Mouse (Mus musculus): ENCODE data around the gene Mroh3. TPM values are rescaled to one million over a fixed set of nuclear protein-coding genes. Genes with fewer than 3 reads are reported as not detected.
A peak's percentile ranks its signal among the peaks of the same experiment; 100 is the strongest.

The Mroh3 gene
- polyA plus RNA-seq, 1 experiment from 2014 or later, result not detected

DNA sequence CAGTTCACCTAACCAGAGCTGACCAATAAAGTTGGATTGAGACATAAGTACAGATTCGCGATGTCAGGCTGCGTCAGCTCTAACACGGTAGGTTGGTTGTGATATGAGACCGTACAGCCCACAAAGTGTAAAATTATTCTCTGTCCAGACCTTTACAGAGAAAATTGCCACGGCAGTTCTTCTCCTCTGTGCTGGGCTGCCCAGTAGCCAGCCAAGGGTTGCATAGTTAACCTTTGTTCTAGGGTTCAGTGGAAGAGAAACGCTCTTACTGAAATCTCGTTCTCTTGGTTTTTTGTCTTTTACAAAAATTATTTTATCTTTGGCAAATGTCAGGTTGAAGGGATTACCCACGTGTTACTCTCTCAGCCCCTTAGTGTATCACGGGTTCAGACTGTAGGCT lies 9.8 kb upstream of the Mroh3 start:
- Histone ChIP-seq H3K4me2 (ENCODE audit: low read length) (no peak overlapping the region), H3K4me1 (ENCODE audit: control insufficient read depth, insufficient read depth, low read length) (no peaks in the 10 kb centered on the region), H3K9ac (ENCODE audit: low read length) (no peak overlapping the region), H3K4me3 (ENCODE audit: low read depth, low read length) (no peak overlapping the region), H3K36me3 (ENCODE audit: control insufficient read depth, insufficient read depth, low read length) (peaks cover 71% of the 10 kb centered on the region), H3K9me3 (replicated peaks; ENCODE audit: control insufficient read depth, low read length) (no peaks in the 10 kb centered on the region), H3K27ac (ENCODE audit: low read depth, low read length) (no peak overlapping the region), H3K27me3 (replicated peaks; ENCODE audit: control insufficient read depth, insufficient read depth, low read length) (no peaks in the 10 kb centered on the region)
- DNase-seq (ENCODE audit: low spot score) (no peak), ATAC-seq (no peak)
- 91% methylated on average over 10 of the region's 10 CpGs for WGBS

DNA sequence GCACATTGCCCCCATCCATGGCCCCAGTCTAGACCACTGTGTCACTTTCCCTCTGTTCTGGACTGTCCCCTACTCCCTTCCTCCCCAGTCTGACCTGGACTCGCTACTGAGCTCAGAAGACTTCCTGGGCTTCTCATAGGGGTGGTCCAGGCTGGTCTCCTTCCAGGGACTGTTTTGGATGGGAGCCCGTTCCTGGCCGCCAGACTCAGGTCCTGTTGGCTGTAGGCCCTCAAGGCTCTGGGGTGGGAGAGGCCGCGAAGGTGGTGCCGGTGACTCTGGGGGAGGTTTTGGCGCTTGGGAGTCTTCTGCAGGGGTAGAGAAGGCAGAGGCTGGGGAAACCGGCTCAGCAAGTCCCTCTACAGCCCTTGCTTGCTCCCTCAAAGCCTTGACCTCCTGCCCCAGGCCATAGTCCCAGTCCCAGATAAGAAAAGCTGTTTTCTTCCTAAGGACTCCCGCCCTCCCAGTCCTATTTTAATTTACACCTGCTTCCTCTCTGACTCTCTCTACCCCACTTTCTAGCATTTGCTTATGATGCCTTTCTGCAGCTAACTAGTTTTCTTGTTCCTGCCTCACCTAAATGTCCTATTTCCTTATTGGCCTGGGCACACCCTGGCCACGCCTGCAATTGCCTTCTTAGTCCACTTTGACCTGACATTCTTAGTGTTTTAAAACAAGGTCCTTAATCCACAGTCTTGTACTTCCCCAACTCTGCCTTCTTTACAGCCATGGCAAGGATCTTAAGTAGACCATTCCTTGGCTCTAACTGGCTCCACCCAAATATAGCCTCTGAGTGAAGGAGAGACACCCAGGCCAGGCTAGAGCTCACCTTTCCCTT lies 7.6 kb upstream of the Mroh3 start:
- no peak for ATAC-seq
- Histone ChIP-seq H3K4me2 (ENCODE audit: low read length) (no peak overlapping the region), H3K4me1 (ENCODE audit: control insufficient read depth, insufficient read depth, low read length) (no peaks in the 10 kb centered on the region), H3K27me3 (replicated peaks; ENCODE audit: control insufficient read depth, insufficient read depth, low read length) (no peaks in the 10 kb centered on the region), H3K4me3 (ENCODE audit: low read depth, low read length) (no peak overlapping the region), H3K27ac (ENCODE audit: low read depth, low read length) (no peak overlapping the region), H3K36me3 (ENCODE audit: control insufficient read depth, insufficient read depth, low read length) (peaks cover 75% of the 10 kb centered on the region), H3K9ac (ENCODE audit: low read length) (no peak overlapping the region), H3K9me3 (replicated peaks; ENCODE audit: control insufficient read depth, low read length) (no peaks in the 10 kb centered on the region)
- no peak for DNase-seq (ENCODE audit: low spot score)
- 85% methylated on average over 10 of the region's 10 CpGs for WGBS

DNA sequence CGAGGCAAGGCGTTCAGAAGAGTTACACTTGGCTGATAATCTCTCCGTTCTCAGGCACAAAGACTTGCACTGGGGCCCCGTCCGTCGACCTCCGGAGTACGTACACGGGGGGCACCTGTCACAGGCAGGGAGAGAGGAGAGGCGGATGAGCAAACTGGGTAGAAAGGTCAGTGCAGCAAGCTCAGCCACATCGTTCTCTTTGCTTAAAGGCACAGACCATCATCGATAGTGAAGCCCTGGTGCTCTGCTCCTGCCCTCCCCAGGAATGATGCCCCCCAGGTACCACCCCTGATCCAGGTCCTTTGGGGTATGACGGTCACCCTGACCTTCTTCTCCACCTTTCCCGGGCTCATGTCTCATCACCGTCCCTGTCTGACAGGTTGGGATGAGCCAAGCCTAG lies 1.7 kb upstream of the Mroh3 start:
- no peaks in the 10 kb centered on the region for H3K27me3 ChIP-seq (replicated peaks; ENCODE audit: control insufficient read depth, insufficient read depth, low read length)
- H3K9me3 ChIP-seq (replicated peaks; ENCODE audit: control insufficient read depth, low read length), result no peaks in the 10 kb centered on the region
- H3K36me3 ChIP-seq (ENCODE audit: control insufficient read depth, insufficient read depth, low read length), result peaks cover 55% of the 10 kb centered on the region
- H3K4me1 ChIP-seq (ENCODE audit: control insufficient read depth, insufficient read depth, low read length), result no peaks in the 10 kb centered on the region
- no peak overlapping the region for H3K27ac ChIP-seq (ENCODE audit: low read depth, low read length)
- H3K4me3 ChIP-seq (ENCODE audit: low read depth, low read length), result no peak overlapping the region
- WGBS, result 84% methylated on average over 15 of the region's 15 CpGs
- H3K9ac ChIP-seq (ENCODE audit: low read length), result no peak overlapping the region
- no peak for DNase-seq (ENCODE audit: low spot score)
- ATAC-seq, result no peak
- H3K4me2 ChIP-seq (ENCODE audit: low read length), result no peak overlapping the region

DNA sequence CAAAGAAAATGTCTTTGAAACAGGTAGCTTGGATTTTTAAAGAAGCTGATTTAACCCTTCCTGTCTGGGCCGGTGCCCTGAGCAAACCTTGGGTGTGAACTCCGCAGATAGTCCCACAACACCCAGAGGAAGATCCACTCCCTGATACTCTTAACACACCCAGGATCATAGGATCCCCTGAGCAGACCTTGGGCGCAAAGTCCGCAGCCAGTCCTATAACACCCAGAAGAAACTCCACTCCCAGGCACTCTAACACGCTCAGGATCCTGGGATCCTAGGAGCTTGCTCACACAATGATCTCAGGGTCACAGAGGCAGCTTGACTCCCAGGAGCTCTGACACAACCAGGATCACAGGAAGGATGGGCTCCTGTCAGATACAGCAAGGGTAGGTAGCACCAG lies 22.6 kb downstream of the Mroh3 start:
- no peak overlapping the region for H3K4me3 ChIP-seq (ENCODE audit: low read depth, low read length)
- no peak overlapping the region for H3K9ac ChIP-seq (ENCODE audit: low read length)
- H3K4me1 ChIP-seq (ENCODE audit: control insufficient read depth, insufficient read depth, low read length), result no peaks in the 10 kb centered on the region
- WGBS, result 89% methylated on average over 5 of the region's 5 CpGs
- H3K36me3 ChIP-seq (ENCODE audit: control insufficient read depth, insufficient read depth, low read length), result no peaks in the 10 kb centered on the region
- no peak for ATAC-seq
- H3K9me3 ChIP-seq (replicated peaks; ENCODE audit: control insufficient read depth, low read length), result no peaks in the 10 kb centered on the region
- H3K4me2 ChIP-seq (ENCODE audit: low read length), result no peak overlapping the region
- DNase-seq (ENCODE audit: low spot score), result no peak
- no peak overlapping the region for H3K27ac ChIP-seq (ENCODE audit: low read depth, low read length)
- no peaks in the 10 kb centered on the region for H3K27me3 ChIP-seq (replicated peaks; ENCODE audit: control insufficient read depth, insufficient read depth, low read length)

DNA sequence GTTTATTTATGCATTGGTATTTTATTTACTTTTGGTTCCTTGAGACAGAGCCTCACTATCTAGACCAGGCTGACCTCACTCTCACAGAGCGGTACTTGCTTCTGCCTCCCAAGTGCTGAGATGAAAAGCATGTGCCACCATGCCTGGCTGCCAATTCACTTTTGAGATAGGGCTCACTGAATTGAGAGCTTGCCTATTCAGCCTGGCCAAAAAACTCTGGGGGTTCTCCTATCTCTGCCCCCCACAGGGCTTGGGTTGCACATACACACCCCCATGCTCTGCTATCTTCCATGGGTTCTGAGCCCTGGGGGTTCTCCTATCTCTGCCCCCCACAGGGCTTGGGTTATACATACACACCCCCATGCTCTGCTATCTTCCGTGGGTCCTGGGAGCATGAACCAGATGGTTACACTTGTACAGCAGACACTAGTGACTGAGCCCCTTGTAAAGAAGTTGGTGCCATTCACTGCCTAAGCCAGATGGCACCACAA lies 33.1 kb downstream of the Mroh3 start:
- ATAC-seq (peak; percentile 38; the same call in 1 of the 2 replicates), DNase-seq (ENCODE audit: low spot score) (peak; percentile 37)
- peak overlapping the region; percentile 9; the same call in 1 of the 2 replicates for H3K27ac ChIP-seq (ENCODE audit: low read depth, low read length)
- no peak overlapping the region for H3K4me3 ChIP-seq (ENCODE audit: low read depth, low read length)
- no peaks in the 10 kb centered on the region for H3K9me3 ChIP-seq (replicated peaks; ENCODE audit: control insufficient read depth, low read length)
- peaks cover 37% of the 10 kb centered on the region for H3K36me3 ChIP-seq (ENCODE audit: control insufficient read depth, insufficient read depth, low read length)
- H3K27me3 ChIP-seq (replicated peaks; ENCODE audit: control insufficient read depth, insufficient read depth, low read length), result no peaks in the 10 kb centered on the region
- 67% methylated on average over 2 of the region's 2 CpGs for WGBS
- no peaks in the 10 kb centered on the region for H3K4me1 ChIP-seq (ENCODE audit: control insufficient read depth, insufficient read depth, low read length)
- no peak overlapping the region for H3K4me2 ChIP-seq (ENCODE audit: low read length)
- H3K9ac ChIP-seq (ENCODE audit: low read length), result no peak overlapping the region

DNA sequence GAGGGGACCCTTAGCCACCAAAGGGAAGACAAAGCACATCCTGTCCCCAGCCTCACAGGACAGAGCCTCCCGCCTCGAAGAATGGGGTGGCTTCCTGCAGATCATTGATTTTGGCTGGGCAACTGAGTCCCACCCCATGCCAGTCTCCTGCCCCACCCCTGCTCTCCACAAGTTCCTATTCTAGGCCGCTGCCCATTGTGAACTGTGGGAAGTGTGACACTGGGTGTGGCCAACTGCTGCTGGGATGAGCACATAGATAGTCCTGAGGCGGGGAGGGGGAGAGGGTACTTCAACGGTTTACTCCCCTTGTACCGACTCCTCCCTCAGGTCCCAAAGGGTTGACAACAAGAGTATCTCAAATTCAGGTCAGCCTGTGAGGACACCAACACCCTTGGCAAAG lies 33.9 kb downstream of the Mroh3 start:
- ATAC-seq, result no peak
- H3K27me3 ChIP-seq (replicated peaks; ENCODE audit: control insufficient read depth, insufficient read depth, low read length), result no peaks in the 10 kb centered on the region
- H3K4me2 ChIP-seq (ENCODE audit: low read length), result no peak overlapping the region
- no peaks in the 10 kb centered on the region for H3K4me1 ChIP-seq (ENCODE audit: control insufficient read depth, insufficient read depth, low read length)
- H3K4me3 ChIP-seq (ENCODE audit: low read depth, low read length), result no peak overlapping the region
- no peak overlapping the region for H3K9ac ChIP-seq (ENCODE audit: low read length)
- H3K36me3 ChIP-seq (ENCODE audit: control insufficient read depth, insufficient read depth, low read length), result peaks cover 45% of the 10 kb centered on the region
- DNase-seq (ENCODE audit: low spot score), result no peak
- no peaks in the 10 kb centered on the region for H3K9me3 ChIP-seq (replicated peaks; ENCODE audit: control insufficient read depth, low read length)
- no peak overlapping the region for H3K27ac ChIP-seq (ENCODE audit: low read depth, low read length)
- WGBS, result 83% methylated on average over 6 of the region's 6 CpGs

DNA sequence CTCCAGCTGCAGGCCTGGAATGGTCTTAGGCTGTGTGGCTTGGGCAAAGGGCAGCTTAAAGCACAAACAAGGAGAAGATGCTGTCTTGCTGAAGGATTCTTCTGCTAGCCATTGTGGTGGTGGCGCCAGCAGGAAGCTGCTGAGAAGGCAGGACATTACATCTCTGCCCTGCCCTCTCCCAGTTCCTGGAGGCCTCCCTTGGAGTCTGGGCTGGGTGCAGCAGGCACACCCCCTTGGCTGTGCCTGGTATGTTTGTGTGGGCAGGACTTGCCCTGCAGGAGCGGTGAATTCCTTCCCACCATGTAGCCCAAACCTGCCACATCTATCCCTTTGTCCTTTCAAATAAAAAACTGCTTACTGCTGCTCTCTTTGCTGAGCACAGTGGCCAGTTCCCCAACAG lies 35.5 kb downstream of the Mroh3 start:
- 75% methylated on average over 2 of the region's 2 CpGs for WGBS
- Histone ChIP-seq H3K9me3 (replicated peaks; ENCODE audit: control insufficient read depth, low read length) (no peaks in the 10 kb centered on the region), H3K9ac (ENCODE audit: low read length) (no peak overlapping the region), H3K27me3 (replicated peaks; ENCODE audit: control insufficient read depth, insufficient read depth, low read length) (no peaks in the 10 kb centered on the region), H3K4me2 (ENCODE audit: low read length) (no peak overlapping the region), H3K4me3 (ENCODE audit: low read depth, low read length) (no peak overlapping the region), H3K4me1 (ENCODE audit: control insufficient read depth, insufficient read depth, low read length) (no peaks in the 10 kb centered on the region), H3K27ac (ENCODE audit: low read depth, low read length) (no peak overlapping the region), H3K36me3 (ENCODE audit: control insufficient read depth, insufficient read depth, low read length) (peaks cover 62% of the 10 kb centered on the region)
- DNase-seq (ENCODE audit: low spot score), result no peak
- ATAC-seq, result no peak

DNA sequence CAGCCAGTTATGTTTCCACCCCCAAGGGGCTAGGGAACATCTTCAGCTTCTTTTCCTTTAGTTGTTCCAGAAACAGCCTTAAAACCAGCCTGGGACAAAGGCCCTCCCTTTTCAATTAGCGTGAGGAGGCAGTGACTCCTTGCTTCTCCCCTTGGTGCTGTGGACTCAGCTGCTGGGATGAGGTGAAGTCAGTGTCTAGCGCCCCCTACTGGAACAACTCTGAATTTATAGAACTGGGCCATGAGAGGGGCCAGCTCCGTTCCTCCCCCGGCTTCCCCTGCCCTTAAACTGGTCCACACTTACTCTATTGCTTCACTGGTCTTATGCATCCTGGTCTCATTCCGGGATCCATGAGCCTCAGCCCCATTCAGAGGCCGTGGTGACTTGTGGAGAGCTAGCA lies 37.4 kb downstream of the Mroh3 start:
- 32% methylated on average over 6 of the region's 6 CpGs for WGBS
- Histone ChIP-seq H3K36me3 (ENCODE audit: control insufficient read depth, insufficient read depth, low read length) (peaks cover 81% of the 10 kb centered on the region), H3K27me3 (replicated peaks; ENCODE audit: control insufficient read depth, insufficient read depth, low read length) (no peaks in the 10 kb centered on the region), H3K27ac (ENCODE audit: low read depth, low read length) (no peak overlapping the region; the same call in 1 of the 2 replicates), H3K4me2 (ENCODE audit: low read length) (no peak overlapping the region), H3K9ac (ENCODE audit: low read length) (no peak overlapping the region), H3K4me3 (ENCODE audit: low read depth, low read length) (no peak overlapping the region), H3K9me3 (replicated peaks; ENCODE audit: control insufficient read depth, low read length) (no peaks in the 10 kb centered on the region), H3K4me1 (ENCODE audit: control insufficient read depth, insufficient read depth, low read length) (no peaks in the 10 kb centered on the region)
- ATAC-seq (0 out of 2 replicates have a peak, but pooled peaks have one; percentile 17), DNase-seq (ENCODE audit: low spot score) (peak; percentile 71)

DNA sequence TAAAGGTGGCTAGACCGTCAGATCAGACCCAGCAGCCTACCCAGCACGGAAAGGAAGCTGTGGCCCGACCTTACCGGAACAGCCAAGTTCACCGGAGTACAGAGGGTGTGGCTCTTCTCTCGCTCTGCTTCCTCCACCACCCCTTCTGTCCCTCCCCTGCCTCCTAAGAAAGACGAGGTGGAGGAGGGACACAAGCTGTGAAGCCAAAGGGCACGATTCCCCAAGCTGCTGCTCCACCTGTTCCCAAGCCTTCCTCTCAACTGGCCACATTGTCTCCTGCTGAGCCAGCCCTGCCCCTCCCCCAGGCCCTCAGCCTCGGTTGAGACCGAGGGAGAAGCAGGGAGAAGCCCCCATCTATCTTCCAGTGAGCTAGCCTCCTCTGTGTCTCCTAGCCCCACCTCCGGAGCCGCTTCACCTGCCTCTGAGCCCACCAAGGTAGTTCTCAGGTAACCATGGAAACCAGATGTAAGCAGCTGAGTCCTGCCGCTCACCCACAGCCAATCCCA lies 38.5 kb downstream of the Mroh3 start:
- Histone ChIP-seq H3K9me3 (replicated peaks; ENCODE audit: control insufficient read depth, low read length) (no peaks in the 10 kb centered on the region), H3K9ac (ENCODE audit: low read length) (no peak overlapping the region), H3K27ac (ENCODE audit: low read depth, low read length) (no peak overlapping the region), H3K4me1 (ENCODE audit: control insufficient read depth, insufficient read depth, low read length) (no peaks in the 10 kb centered on the region), H3K4me2 (ENCODE audit: low read length) (no peak overlapping the region), H3K36me3 (ENCODE audit: control insufficient read depth, insufficient read depth, low read length) (peaks cover 88% of the 10 kb centered on the region), H3K27me3 (replicated peaks; ENCODE audit: control insufficient read depth, insufficient read depth, low read length) (no peaks in the 10 kb centered on the region), H3K4me3 (ENCODE audit: low read depth, low read length) (no peak overlapping the region)
- WGBS, result 20% methylated on average over 13 of the region's 13 CpGs
- DNase-seq (ENCODE audit: low spot score) (peak; percentile 38), ATAC-seq (0 out of 2 replicates have a peak, but pooled peaks have one; percentile 21)

All from forebrain, embryonic 14.5 days (tissue).